Mouse (Mus musculus) bone marrow, adult 2 months (tissue): Measurements from ENCODE around the gene Vps39.

Source experiments
- CTCF ChIP-seq: fragments of 200-500 bp; IDR thresholded peaks from 2 replicates; pipeline ENCODE4 v1.5.1; 2011; ENCODE audit warnings: low read length, control low read depth; ENCODE audit not compliant: control insufficient read depth, insufficient read depth
- POLR2A ChIP-seq: fragments of 200-500 bp; IDR thresholded peaks from 2 replicates; pipeline ENCODE4 v1.6.1; 2011; ENCODE audit warnings: low read depth, mild to moderate bottlenecking, control low read depth, low read length, borderline replicate concordance; ENCODE audit not compliant: control insufficient read depth

DNA sequence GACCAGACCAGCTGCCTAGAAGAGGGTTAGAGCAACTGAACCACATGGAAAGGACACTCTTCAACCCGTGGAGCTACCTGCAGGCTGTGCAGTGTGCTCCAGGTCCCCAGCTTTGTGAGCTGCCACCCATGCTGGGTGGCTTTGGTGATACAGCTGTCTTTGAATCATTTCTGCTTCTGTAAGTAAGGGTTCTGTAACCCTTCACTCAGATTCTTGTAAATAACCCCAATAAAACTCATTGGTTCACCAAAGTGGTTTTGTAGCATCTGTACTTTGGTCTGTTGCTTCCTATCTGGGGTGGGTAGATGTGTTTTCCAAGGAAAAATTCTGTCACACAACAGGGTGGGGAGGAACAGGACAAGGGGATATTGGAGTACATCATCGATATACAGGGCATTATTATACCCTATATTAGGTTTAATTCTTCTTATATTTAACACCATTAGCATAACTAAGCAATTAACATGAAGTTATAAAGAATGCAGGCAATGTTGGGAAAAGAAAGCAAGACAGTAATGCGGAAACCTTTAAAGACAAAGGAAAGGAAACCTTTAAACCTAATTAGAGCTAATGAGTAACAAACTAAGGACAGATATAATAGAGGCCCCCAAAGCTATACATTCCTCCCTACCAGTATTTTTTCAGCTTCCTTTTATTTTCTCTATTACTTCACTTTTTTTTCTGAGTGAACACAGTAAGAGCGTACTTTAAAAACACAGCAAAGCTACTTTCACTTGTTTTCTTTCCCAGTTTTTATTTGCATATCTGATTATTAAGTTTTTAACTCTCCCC lies 14.7 kb upstream of the Vps39 start:
- TF ChIP-seq POLR2A: no peak
- TF ChIP-seq CTCF: no peak
